Mouse (Mus musculus) intestine, embryonic 16.5 days (tissue): ENCODE results near the gene Efcab11. TPM values are rescaled to one million over a fixed set of nuclear protein-coding genes. Genes with fewer than 3 reads are reported as not detected.

ENCODE experiments used
- ATAC-seq: fragments of 200-750 bp; cut with Nextera tagmentation; 2 replicates; pipeline ENCODE4 v1.8.0; 2017; ENCODE audit warnings: moderate TSS enrichment, moderate library complexity
- H3K27ac ChIP-seq: fragments of 300-500 bp; sonication (generic); 2 replicates; pipeline ENCODE4 v1.5.1; 2014; ENCODE audit warnings: mild to moderate bottlenecking, low read length
- H3K27me3 ChIP-seq: fragments of 300-500 bp; sonication (generic); replicated peaks from 2 replicates; pipeline ENCODE4 v1.6.1; 2014; ENCODE audit warnings: low read length, control low read depth, mixed read lengths; ENCODE audit not compliant: control insufficient read depth, insufficient read depth
- H3K36me3 ChIP-seq: fragments of 300-500 bp; sonication (generic); 2 replicates; pipeline ENCODE4 v1.6.1; 2014; ENCODE audit warnings: low read length, control low read depth; ENCODE audit not compliant: control insufficient read depth, insufficient read depth
- H3K4me1 ChIP-seq: fragments of 300-500 bp; sonication (generic); 2 replicates; pipeline ENCODE4 v1.6.1; 2014; ENCODE audit warnings: low read length, control low read depth, mixed read lengths; ENCODE audit not compliant: control insufficient read depth, insufficient read depth
- H3K4me2 ChIP-seq: fragments of 300-500 bp; sonication (generic); 2 replicates; pipeline ENCODE4 v1.6.1; 2014; ENCODE audit warnings: low read depth, low read length, control low read depth
- H3K4me3 ChIP-seq: fragments of 300-500 bp; sonication (generic); 2 replicates; pipeline ENCODE4 v1.5.1; 2014; ENCODE audit warnings: mild to moderate bottlenecking, low read length
- H3K9ac ChIP-seq: fragments of 300-500 bp; sonication (generic); 2 replicates; pipeline ENCODE4 v1.6.1; 2014; ENCODE audit warnings: low read depth, low read length
- H3K9me3 ChIP-seq: fragments of 300-500 bp; sonication (generic); 2 replicates; pipeline ENCODE4 v1.6.1; 2016; ENCODE audit warnings: low read length, control low read depth; ENCODE audit not compliant: control insufficient read depth
- WGBS: fragments of 180-500 bp; shearing (Covaris S2); extraction: QIAGEN DNeasy Blood & Tissue Kit; methylation state at CpG from one replicate; pipeline ENCODE4 v1.1.7; 2014; 5-methylcytosine and 5-hydroxymethylcytosine counted together
- polyA plus RNA-seq: library from polyadenylated mRNA; unstranded; fragments of >200 nt; fragmentation: Nextera tagmentation; extraction: Ambion mirVana; gene quantifications from 2 replicates; pipeline ENCODE4 v1.2.1, GENCODE M21; 2015

Efcab11 gene
- polyA plus RNA-seq, 1 experiment from 2014 or later: 9.7 TPM

GRCm38 (mm10) chr12:99718161-99718560 is 166.1 kb downstream of the Efcab11 start:
- H3K36me3 ChIP-seq: no peaks in the 10 kb centered on the region
- WGBS: 86% methylated on average over 2 of the region's 2 CpGs

GRCm38 (mm10) chr12:99716038-99716610 is 168.1 kb downstream of the Efcab11 start:
- no peaks in the 10 kb centered on the region for H3K4me1 ChIP-seq
- no peaks in the 10 kb centered on the region for H3K36me3 ChIP-seq
- no peak overlapping the region for H3K4me2 ChIP-seq
- no peak overlapping the region for H3K27ac ChIP-seq
- 59% methylated on average over 8 of the region's 8 CpGs for WGBS
- H3K9ac ChIP-seq: no peak overlapping the region
- H3K27me3 ChIP-seq: no peaks in the 10 kb centered on the region
- ATAC-seq: no peak
- no peaks in the 10 kb centered on the region for H3K9me3 ChIP-seq
- H3K4me3 ChIP-seq: no peak overlapping the region

More at GRCm38 (mm10) chr12:99718161-99718560, 166.1 kb downstream of the Efcab11 start:
- Histone ChIP-seq H3K27me3 (no peaks in the 10 kb centered on the region), H3K4me3 (no peak overlapping the region), H3K27ac (no peak overlapping the region), H3K4me2 (no peak overlapping the region), H3K9me3 (no peaks in the 10 kb centered on the region), H3K4me1 (no peaks in the 10 kb centered on the region), H3K9ac (no peak overlapping the region)
- ATAC-seq: no peak

DNA sequence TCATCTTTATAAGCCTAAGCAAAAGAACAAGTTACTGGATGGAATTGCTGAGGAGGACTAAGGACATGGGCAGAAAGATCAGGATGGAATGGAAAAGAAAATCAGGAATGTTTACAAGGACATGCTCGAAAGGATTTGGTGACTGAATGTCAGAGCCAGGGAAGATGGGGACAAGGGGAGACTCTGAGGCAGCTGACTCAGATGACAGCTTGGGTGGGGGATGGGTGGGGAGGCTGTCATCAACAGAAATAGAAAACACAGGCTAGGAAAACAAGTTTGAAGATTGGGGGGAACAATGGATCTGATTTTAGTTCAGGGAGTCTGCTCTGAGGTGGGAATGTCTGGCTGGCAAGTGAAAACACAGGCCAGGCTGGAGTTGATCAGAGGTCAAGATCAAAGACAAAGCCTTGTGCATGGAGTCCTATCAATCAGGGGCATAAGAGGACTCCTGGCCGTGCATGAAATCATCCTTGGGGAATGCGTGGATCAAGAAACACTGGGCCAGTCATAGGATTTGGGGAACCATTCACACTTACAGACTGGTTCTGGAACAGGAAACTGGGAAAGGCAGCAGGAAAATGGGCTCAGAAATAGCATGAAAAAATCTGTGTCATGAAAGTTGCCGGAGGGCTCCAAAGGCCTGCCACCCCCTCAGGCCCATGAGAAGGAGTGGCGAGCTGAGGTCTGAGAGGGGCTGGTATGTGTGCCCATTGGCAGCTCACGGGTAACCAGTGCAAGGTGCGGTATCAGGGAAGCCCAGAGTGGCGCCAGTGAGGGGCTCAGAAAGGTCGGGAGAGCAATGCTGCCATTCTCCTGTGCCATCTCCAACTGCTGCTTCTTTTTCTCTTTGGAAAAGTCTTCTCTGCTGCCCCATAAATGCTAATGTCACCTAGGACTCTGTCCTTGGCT is 168.9 kb downstream of the Efcab11 start:
- 67% methylated on average over 9 of the region's 9 CpGs for WGBS
- no peak for ATAC-seq
- H3K9ac ChIP-seq: no peak overlapping the region
- no peak overlapping the region for H3K27ac ChIP-seq
- no peaks in the 10 kb centered on the region for H3K36me3 ChIP-seq
- H3K9me3 ChIP-seq: no peaks in the 10 kb centered on the region
- H3K4me1 ChIP-seq: no peaks in the 10 kb centered on the region
- no peaks in the 10 kb centered on the region for H3K27me3 ChIP-seq
- H3K4me3 ChIP-seq: no peak overlapping the region
- no peak overlapping the region for H3K4me2 ChIP-seq

- Histone ChIP-seq H3K36me3 (no peaks in the 10 kb centered on the region), H3K27ac (no peak overlapping the region), H3K4me2 (no peak overlapping the region), H3K4me3 (no peak overlapping the region), H3K4me1 (no peaks in the 10 kb centered on the region), H3K9ac (no peak overlapping the region), H3K27me3 (no peaks in the 10 kb centered on the region), H3K9me3 (no peaks in the 10 kb centered on the region)
- no peak for ATAC-seq
- WGBS: 48% methylated on average over 5 of the region's 5 CpGs
These were observed 172.0 kb downstream of the Efcab11 start for GRCm38 (mm10) chr12:99712214-99712613.

- 87% methylated on average over 8 of the region's 8 CpGs for WGBS
- H3K4me3 ChIP-seq: no peak overlapping the region
- no peak overlapping the region for H3K4me2 ChIP-seq
- no peaks in the 10 kb centered on the region for H3K4me1 ChIP-seq
- no peaks in the 10 kb centered on the region for H3K9me3 ChIP-seq
- H3K36me3 ChIP-seq: no peaks in the 10 kb centered on the region
- no peak overlapping the region for H3K27ac ChIP-seq
- H3K27me3 ChIP-seq: no peaks in the 10 kb centered on the region
- ATAC-seq: no peak
- no peak overlapping the region for H3K9ac ChIP-seq
These were observed 182.0 kb downstream of the Efcab11 start for GRCm38 (mm10) chr12:99702248-99702647.

DNA sequence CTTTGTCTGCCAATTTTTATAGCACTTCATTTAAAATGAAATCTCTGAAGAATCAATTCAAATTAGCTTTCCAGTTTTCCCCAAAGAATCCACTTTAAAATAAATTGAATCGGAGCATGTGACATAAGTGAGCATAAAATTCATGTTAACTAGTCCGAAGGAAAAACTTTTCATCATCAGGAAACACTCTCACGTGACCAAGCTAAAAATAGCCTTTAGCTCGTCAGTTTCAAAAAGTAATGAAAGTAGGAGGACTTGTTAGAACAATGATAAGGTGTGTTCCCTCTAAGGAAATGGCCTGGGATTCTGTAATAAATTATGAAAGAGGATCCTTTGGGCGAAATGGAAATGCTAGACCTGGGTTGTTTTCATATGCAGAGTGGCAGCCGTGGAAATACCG is 183.9 kb downstream of the Efcab11 start:
- ATAC-seq: no peak
- Histone ChIP-seq H3K27me3 (no peaks in the 10 kb centered on the region), H3K4me1 (no peaks in the 10 kb centered on the region), H3K36me3 (no peaks in the 10 kb centered on the region), H3K4me2 (no peak overlapping the region), H3K9ac (no peak overlapping the region), H3K27ac (no peak overlapping the region), H3K4me3 (no peak overlapping the region), H3K9me3 (no peaks in the 10 kb centered on the region)
- WGBS: 65% methylated on average over 7 of the region's 7 CpGs

GRCm38 (mm10) chr12:99699379-99700023 is 184.7 kb downstream of the Efcab11 start:
- Histone ChIP-seq H3K9me3 (no peaks in the 10 kb centered on the region), H3K27ac (no peak overlapping the region), H3K36me3 (no peaks in the 10 kb centered on the region), H3K27me3 (no peaks in the 10 kb centered on the region), H3K4me3 (no peak overlapping the region), H3K4me2 (no peak overlapping the region), H3K4me1 (no peaks in the 10 kb centered on the region), H3K9ac (no peak overlapping the region)
- WGBS: 83% methylated on average over 5 of the region's 5 CpGs
- no peak for ATAC-seq

DNA sequence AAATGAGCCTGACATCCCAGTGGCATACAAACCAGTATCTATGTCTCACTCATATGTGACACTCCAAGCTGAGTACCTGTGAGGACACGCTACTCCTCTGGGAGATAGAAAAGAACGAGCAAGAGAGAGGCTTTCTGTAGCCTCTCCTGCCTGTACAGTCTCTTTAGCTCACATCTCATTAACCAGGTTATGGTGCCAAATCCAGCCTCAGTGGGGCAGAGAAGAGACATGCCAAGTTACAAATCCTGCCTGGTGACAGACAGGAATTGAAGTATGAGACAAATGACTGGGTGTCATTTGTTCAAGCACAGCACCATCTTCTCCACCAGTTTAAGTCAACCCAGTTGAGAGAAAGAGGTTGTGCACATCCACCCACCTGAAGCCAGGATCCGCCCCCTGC is 190.2 kb downstream of the Efcab11 start:
- no peak overlapping the region for H3K27ac ChIP-seq
- H3K36me3 ChIP-seq: no peaks in the 10 kb centered on the region
- no peaks in the 10 kb centered on the region for H3K9me3 ChIP-seq
- no peak overlapping the region for H3K4me2 ChIP-seq
- no peaks in the 10 kb centered on the region for H3K4me1 ChIP-seq
- ATAC-seq: no peak
- WGBS: 80% methylated on average over 3 of the region's 3 CpGs
- no peaks in the 10 kb centered on the region for H3K27me3 ChIP-seq
- no peak overlapping the region for H3K4me3 ChIP-seq
- no peak overlapping the region for H3K9ac ChIP-seq

DNA sequence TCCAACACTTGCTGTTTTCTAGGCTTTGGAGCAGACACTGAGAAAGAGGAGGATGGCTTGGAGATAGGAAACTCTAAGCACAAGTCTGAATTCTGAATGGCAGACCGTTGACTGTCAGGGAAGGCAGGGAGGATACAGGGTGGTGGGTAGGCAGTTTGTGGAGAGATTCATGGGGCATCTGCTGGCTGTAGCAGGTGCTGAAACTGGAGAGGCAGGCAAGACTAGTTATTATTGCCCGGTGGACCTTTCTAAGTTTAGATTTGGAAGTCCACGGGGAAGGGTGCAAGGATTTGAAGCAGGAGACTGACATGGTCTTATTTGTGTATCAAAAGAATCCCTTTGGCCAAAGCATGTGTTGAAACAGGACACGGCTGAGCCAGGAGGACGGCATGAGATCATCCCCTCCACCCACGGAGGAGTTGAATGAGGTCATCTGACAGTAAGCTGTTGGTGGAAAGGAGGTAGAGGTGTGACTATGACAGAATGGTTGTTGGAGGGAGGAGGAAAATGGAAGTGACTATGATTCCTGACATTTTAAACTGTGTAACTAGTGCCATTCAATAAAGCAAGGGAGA is 197.7 kb downstream of the Efcab11 start:
- WGBS: 73% methylated on average over 6 of the region's 6 CpGs
- no peak overlapping the region for H3K4me3 ChIP-seq
- no peaks in the 10 kb centered on the region for H3K4me1 ChIP-seq
- H3K4me2 ChIP-seq: no peak overlapping the region
- H3K36me3 ChIP-seq: no peaks in the 10 kb centered on the region
- no peak for ATAC-seq
- H3K9me3 ChIP-seq: no peaks in the 10 kb centered on the region
- no peak overlapping the region for H3K27ac ChIP-seq
- no peak overlapping the region for H3K9ac ChIP-seq
- H3K27me3 ChIP-seq: no peaks in the 10 kb centered on the region
